Mouse (Mus musculus) B cell, adult 67 days (primary cell): ENCODE measurements around the gene Gm10803. TPM values are rescaled to one million over a fixed set of nuclear protein-coding genes. Genes with fewer than 3 reads are reported as not detected.

Experiments used
- total RNA-seq, 2 experiments: library from RNA; stranded (reverse); gene quantifications; 4 replicates each; pipeline ENCODE4 v1.2.4; 2023

The Gm10803 gene
- total RNA-seq = not detected

DNA sequence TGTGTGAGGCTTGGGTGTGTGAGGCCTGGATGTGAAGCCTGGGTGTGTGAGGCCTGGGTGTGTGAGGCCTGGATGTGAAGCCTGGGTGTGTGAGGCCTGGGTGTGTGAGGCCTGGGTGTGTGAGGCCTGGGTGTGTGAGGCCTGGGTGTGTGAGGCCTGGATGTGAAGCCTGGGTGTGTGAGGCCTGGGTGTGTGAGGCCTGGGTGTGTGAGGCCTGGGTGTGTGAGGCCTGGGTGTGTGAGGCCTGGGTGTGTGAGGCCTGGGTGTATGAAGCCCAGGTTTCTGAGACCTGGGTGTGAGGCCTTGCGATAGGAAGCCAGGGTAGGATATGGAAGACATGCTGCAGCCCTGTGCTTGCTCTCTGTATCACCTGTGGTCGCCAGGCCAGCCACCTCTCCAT lies at the start of gene Gm10803:
TSS of gene Gm10803 (plus strand) at position 301 of the 400 bp plus-strand sequence.

Other genes starting within 250 kb of the Gm10803 start
- not detected for gene Tspan18, start 226.1 kb upstream of the Gm10803 start, total RNA-seq
- gene Cd82, start 97.4 kb upstream of the Gm10803 start, total RNA-seq = 100 to 1,000 TPM; 149 to 165 TPM
- not detected for gene Alx4, start 81.8 kb downstream of the Gm10803 start, total RNA-seq